Mouse (Mus musculus) embryonic facial prominence, embryonic 15.5 days (tissue): ENCODE measurements around the gene Iqcf5. TPM values are rescaled to one million over a fixed set of nuclear protein-coding genes. Genes with fewer than 3 reads are reported as not detected.

Source experiments
- ATAC-seq: fragments of 200-750 bp; cut with Nextera tagmentation; 2 replicates; pipeline ENCODE4 v1.8.0; 2017; ENCODE audit warnings: low read depth, moderate TSS enrichment; ENCODE audit not compliant: insufficient number of reproducible peaks, low FRiP score, low TSS enrichment
- H3K27ac ChIP-seq: fragments of 300-500 bp; sonication (generic); replicated peaks from 2 replicates; pipeline ENCODE4 v1.5.1; 2015; ENCODE audit warnings: mild to moderate bottlenecking, inconsistent platforms
- H3K27me3 ChIP-seq: fragments of 300-500 bp; sonication (generic); 2 replicates; pipeline ENCODE4 v1.6.1; 2015; ENCODE audit warnings: inconsistent platforms
- H3K36me3 ChIP-seq: fragments of 300-500 bp; sonication (generic); 2 replicates; pipeline ENCODE4 v1.6.1; 2015; ENCODE audit warnings: mild to moderate bottlenecking, inconsistent platforms
- H3K4me1 ChIP-seq: fragments of 300-500 bp; sonication (generic); 2 replicates; pipeline ENCODE4 v1.6.1; 2015; ENCODE audit warnings: inconsistent platforms
- H3K4me2 ChIP-seq: fragments of 300-500 bp; sonication (generic); replicated peaks from 2 replicates; pipeline ENCODE4 v1.6.1; 2015; ENCODE audit warnings: mild to moderate bottlenecking, inconsistent platforms
- H3K4me3 ChIP-seq: fragments of 300-500 bp; sonication (generic); replicated peaks from 2 replicates; pipeline ENCODE4 v1.5.1; 2015; ENCODE audit warnings: mild to moderate bottlenecking, inconsistent platforms
- H3K9ac ChIP-seq: fragments of 300-500 bp; sonication (generic); 2 replicates; pipeline ENCODE4 v1.6.1; 2015; ENCODE audit warnings: inconsistent platforms
- H3K9me3 ChIP-seq: fragments of 300-500 bp; sonication (generic); replicated peaks from 2 replicates; pipeline ENCODE4 v1.6.1; 2016; ENCODE audit warnings: inconsistent platforms
- WGBS: fragments of 180-500 bp; shearing (Covaris S2); methylation state at CpG from one replicate; pipeline ENCODE4 v1.1.7; 2015; 5-methylcytosine and 5-hydroxymethylcytosine counted together
- polyA plus RNA-seq: library from polyadenylated mRNA; unstranded; fragments of >200 nt; fragmentation: Nextera tagmentation; extraction: Ambion mirVana; gene quantifications from 2 replicates; pipeline ENCODE4 v1.2.1, GENCODE M21; 2015

Gene Iqcf5
- polyA plus RNA-seq, 1 experiment from 2014 or later = not detected

- H3K4me1 ChIP-seq = no peaks in the 10 kb centered on the region
- H3K4me3 ChIP-seq = no peak overlapping the region
- no peak overlapping the region for H3K4me2 ChIP-seq
- H3K27me3 ChIP-seq = no peaks in the 10 kb centered on the region
- no peak overlapping the region for H3K27ac ChIP-seq
- 52% methylated on average over 2 of the region's 2 CpGs for WGBS
- ATAC-seq = no peak
- no peaks in the 10 kb centered on the region for H3K36me3 ChIP-seq
- no peak overlapping the region for H3K9ac ChIP-seq
- H3K9me3 ChIP-seq = no peaks in the 10 kb centered on the region
Measured at GRCm38 (mm10) chr9:106519433-106519832, 5.1 kb downstream of the Iqcf5 start.

- Histone ChIP-seq H3K9ac (no peak overlapping the region), H3K9me3 (no peaks in the 10 kb centered on the region), H3K27ac (no peak overlapping the region), H3K36me3 (no peaks in the 10 kb centered on the region), H3K4me1 (no peaks in the 10 kb centered on the region), H3K4me3 (no peak overlapping the region), H3K27me3 (no peaks in the 10 kb centered on the region), H3K4me2 (no peak overlapping the region)
- ATAC-seq = no peak
- 71% methylated on average over 8 of the region's 8 CpGs for whole genome bisulfite sequencing
Measured at GRCm38 (mm10) chr9:106519909-106520308, 5.5 kb downstream of the Iqcf5 start.

GRCm38 (mm10) chr9:106531833-106532232, 17.5 kb downstream of the Iqcf5 start:
- Histone ChIP-seq H3K27ac (no peak overlapping the region), H3K9ac (no peak overlapping the region), H3K9me3 (no peaks in the 10 kb centered on the region), H3K4me3 (no peak overlapping the region), H3K4me1 (no peaks in the 10 kb centered on the region), H3K4me2 (no peak overlapping the region), H3K27me3 (no peaks in the 10 kb centered on the region), H3K36me3 (no peaks in the 10 kb centered on the region)
- WGBS = 22% methylated on average over 3 of the region's 3 CpGs
- no peak for ATAC-seq

GRCm38 (mm10) chr9:106534296-106534695, 19.9 kb downstream of the Iqcf5 start:
- Histone ChIP-seq H3K4me3 (no peak overlapping the region), H3K9me3 (no peaks in the 10 kb centered on the region), H3K9ac (no peak overlapping the region), H3K4me2 (no peak overlapping the region), H3K36me3 (no peaks in the 10 kb centered on the region), H3K4me1 (no peaks in the 10 kb centered on the region), H3K27me3 (no peaks in the 10 kb centered on the region), H3K27ac (no peak overlapping the region)
- 93% methylated on average over 7 of the region's 7 CpGs for WGBS
- no peak for ATAC-seq

GRCm38 (mm10) chr9:106534975-106535374, 20.6 kb downstream of the Iqcf5 start:
- no peak for ATAC-seq

GRCm38 (mm10) chr9:106561531-106561930, 47.2 kb downstream of the Iqcf5 start, which contains the start of gene Iqcf3:
Gene Iqcf3, minus strand, starts transcription at chr9:106561631.
- WGBS = 85% methylated on average over 5 of the region's 5 CpGs
- H3K27ac ChIP-seq = no peak within 1 kb of the TSS
- no peak within 1 kb of the TSS for H3K9ac ChIP-seq
- H3K4me2 ChIP-seq = no peak within 1 kb of the TSS
- H3K4me3 ChIP-seq = no peak within 1 kb of the TSS
- no peaks in the 10 kb centered on the region for H3K36me3 ChIP-seq
- H3K4me1 ChIP-seq = no peaks in the 10 kb centered on the region
- ATAC-seq = no peak
- H3K27me3 ChIP-seq = no peaks in the 10 kb centered on the region
- H3K9me3 ChIP-seq = no peaks in the 10 kb centered on the region

More at GRCm38 (mm10) chr9:106534975-106535374, 20.6 kb downstream of the Iqcf5 start:
- H3K27me3 ChIP-seq = no peaks in the 10 kb centered on the region
- WGBS = 91% methylated on average over 11 of the region's 11 CpGs
- H3K4me3 ChIP-seq = no peak overlapping the region
- no peak overlapping the region for H3K9ac ChIP-seq
- H3K36me3 ChIP-seq = no peaks in the 10 kb centered on the region
- no peak overlapping the region for H3K27ac ChIP-seq
- no peak overlapping the region for H3K4me2 ChIP-seq
- no peaks in the 10 kb centered on the region for H3K9me3 ChIP-seq
- H3K4me1 ChIP-seq = no peaks in the 10 kb centered on the region

- no peak for ATAC-seq
- H3K27me3 ChIP-seq = no peaks in the 10 kb centered on the region
- H3K4me3 ChIP-seq = no peak overlapping the region
- WGBS = 84% methylated on average over 11 of the region's 11 CpGs
- H3K27ac ChIP-seq = no peak overlapping the region
- no peaks in the 10 kb centered on the region for H3K36me3 ChIP-seq
- no peaks in the 10 kb centered on the region for H3K9me3 ChIP-seq
- no peak overlapping the region for H3K9ac ChIP-seq
- no peak overlapping the region for H3K4me2 ChIP-seq
- no peaks in the 10 kb centered on the region for H3K4me1 ChIP-seq
Measured at GRCm38 (mm10) chr9:106562291-106562690, 47.9 kb downstream of the Iqcf5 start.

- Histone ChIP-seq H3K36me3 (no peaks in the 10 kb centered on the region), H3K9ac (no peak overlapping the region), H3K4me2 (no peak overlapping the region), H3K4me1 (no peaks in the 10 kb centered on the region), H3K27me3 (no peaks in the 10 kb centered on the region), H3K27ac (no peak overlapping the region), H3K4me3 (no peak overlapping the region), H3K9me3 (no peaks in the 10 kb centered on the region)
- no peak for ATAC-seq
- 64% methylated on average over 8 of the region's 8 CpGs for WGBS
Measured at GRCm38 (mm10) chr9:106564025-106564424, 49.7 kb downstream of the Iqcf5 start.

Other genes starting within 250 kb of the Iqcf5 start
- 22.4 and 32.8 TPM in 2 replicates for gene Poc1a, start 233.5 kb upstream of the Iqcf5 start, polyA plus RNA-seq
- 42.3 and 44.2 TPM in 2 replicates for gene Dusp7, start 145.9 kb upstream of the Iqcf5 start, polyA plus RNA-seq
- 943 and 957 TPM in 2 replicates for gene Rpl29, start 85.1 kb upstream of the Iqcf5 start, polyA plus RNA-seq
- gene Acy1, start 76.3 kb upstream of the Iqcf5 start, polyA plus RNA-seq = 40.6 and 43.7 TPM in 2 replicates
- 34.7 and 44.1 TPM in 2 replicates for gene Abhd14b, start 67.1 kb upstream of the Iqcf5 start, polyA plus RNA-seq
- gene Abhd14a, start 66.9 kb upstream of the Iqcf5 start, polyA plus RNA-seq = 75.6 and 87.0 TPM in 2 replicates
- 115 and 117 TPM in 2 replicates for gene Pcbp4, start 61.3 kb upstream of the Iqcf5 start, polyA plus RNA-seq
- 0.57 and 0.64 TPM in 2 replicates for gene Gpr62, start 48.6 kb upstream of the Iqcf5 start, polyA plus RNA-seq
- 44.2 and 44.9 TPM in 2 replicates for gene Rrp9, start 38.6 kb upstream of the Iqcf5 start, polyA plus RNA-seq
- gene Parp3, start 37.6 kb upstream of the Iqcf5 start, polyA plus RNA-seq = 6.8 and 8.5 TPM in 2 replicates
- gene Iqcf1, start 14.6 kb upstream of the Iqcf5 start, polyA plus RNA-seq = not detected in 2 replicates
- gene Iqcf3, start 47.1 kb downstream of the Iqcf5 start, polyA plus RNA-seq = not detected in 2 replicates
- not detected in 2 replicates for gene Iqcf4, start 56.4 kb downstream of the Iqcf5 start, polyA plus RNA-seq
- not detected in 2 replicates for gene Iqcf6, start 112.0 kb downstream of the Iqcf5 start, polyA plus RNA-seq
- 0.14 TPM in 1 of 2 replicates, not detected in the other for gene Grm2, start 141.5 kb downstream of the Iqcf5 start, polyA plus RNA-seq
- 77.7 and 86.7 TPM in 2 replicates for gene Tex264, start 171.4 kb downstream of the Iqcf5 start, polyA plus RNA-seq